Mouse (Mus musculus) intestine, embryonic 14.5 days (tissue): ENCODE measurements around the gene Abcd3. TPM values are rescaled to one million over a fixed set of nuclear protein-coding genes. Genes with fewer than 3 reads are reported as not detected.
A peak's percentile ranks its signal among the peaks of the same experiment; 100 is the strongest.

Experiments used
- ATAC-seq: fragments of 200-750 bp; cut with Nextera tagmentation; replicated peaks from 2 replicates; pipeline ENCODE4 v1.8.0; 2017; ENCODE audit warnings: low read depth, moderate number of reproducible peaks, moderate TSS enrichment, moderate library complexity; ENCODE audit not compliant: low FRiP score, low TSS enrichment
- DNase-seq: peaks from one replicate; pipeline ENCODE4 v3.0.0-alpha.2; 2018; ENCODE audit warnings: low spot score
- H3K27ac ChIP-seq: fragments of 300-500 bp; sonication (generic); 2 replicates; pipeline ENCODE4 v1.5.1; 2014; ENCODE audit warnings: low read depth, mild to moderate bottlenecking, control low read depth
- H3K27me3 ChIP-seq: fragments of 300-500 bp; sonication (generic); replicated peaks from 2 replicates; pipeline ENCODE4 v1.6.1; 2014; ENCODE audit warnings: low read length, control low read depth; ENCODE audit not compliant: control insufficient read depth, insufficient read depth
- H3K36me3 ChIP-seq: fragments of 300-500 bp; sonication (generic); 2 replicates; pipeline ENCODE4 v1.6.1; 2014; ENCODE audit warnings: low read length, control low read depth; ENCODE audit not compliant: control insufficient read depth, insufficient read depth
- H3K4me1 ChIP-seq: fragments of 300-500 bp; sonication (generic); replicated peaks from 2 replicates; pipeline ENCODE4 v1.6.1; 2014; ENCODE audit warnings: low read length, control low read depth, mixed read lengths; ENCODE audit not compliant: control insufficient read depth, insufficient read depth
- H3K4me2 ChIP-seq: fragments of 300-500 bp; sonication (generic); 2 replicates; pipeline ENCODE4 v1.6.1; 2014; ENCODE audit warnings: low read length
- H3K4me3 ChIP-seq: fragments of 300-500 bp; sonication (generic); 2 replicates; pipeline ENCODE4 v1.5.1; 2014; ENCODE audit warnings: low read depth, low read length, control low read depth, mixed read lengths
- H3K9ac ChIP-seq: fragments of 300-500 bp; sonication (generic); 2 replicates; pipeline ENCODE4 v1.6.1; 2014; ENCODE audit warnings: mild to moderate bottlenecking, low read length
- H3K9me3 ChIP-seq: fragments of 300-500 bp; sonication (generic); 2 replicates; pipeline ENCODE4 v1.6.1; 2016; ENCODE audit warnings: low read length, control low read depth; ENCODE audit not compliant: control insufficient read depth
- WGBS: fragments of 180-500 bp; shearing (Covaris S2); extraction: QIAGEN DNeasy Blood & Tissue Kit; methylation state at CpG from one replicate; pipeline ENCODE4 v1.1.7; 2014; 5-methylcytosine and 5-hydroxymethylcytosine counted together
- polyA plus RNA-seq: library from polyadenylated mRNA; unstranded; fragments of >200 nt; fragmentation: Nextera tagmentation; extraction: Ambion mirVana; gene quantifications from 2 replicates; pipeline ENCODE4 v1.2.1, GENCODE M21; 2014

Gene Abcd3
- polyA plus RNA-seq, 1 experiment from 2014 or later: 56.8 TPM

DNA sequence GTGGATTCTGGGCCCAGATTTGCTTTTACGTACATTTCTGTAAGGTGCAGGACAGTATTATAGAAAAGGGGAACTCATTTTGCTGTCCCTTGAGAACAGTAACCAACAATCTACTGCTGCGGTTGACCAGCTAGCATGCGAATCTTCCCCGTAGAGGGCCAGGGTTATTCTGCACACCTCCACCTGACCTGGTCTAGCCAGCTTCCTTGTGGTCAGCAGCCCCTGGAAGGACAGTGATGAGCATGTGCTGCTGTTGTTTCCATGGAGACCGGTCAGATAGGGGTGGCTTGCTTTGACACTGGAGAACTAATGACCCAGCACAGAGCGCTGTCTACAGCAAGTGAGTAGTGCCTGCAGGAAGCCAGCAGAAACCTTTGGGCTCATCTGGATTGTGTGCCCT lies 29.6 kb upstream of the Abcd3 start:
- Histone ChIP-seq H3K9ac (no peak overlapping the region), H3K4me2 (no peak overlapping the region), H3K9me3 (no peaks in the 10 kb centered on the region), H3K27me3 (no peaks in the 10 kb centered on the region), H3K27ac (no peak overlapping the region), H3K4me3 (no peak overlapping the region), H3K4me1 (no peaks in the 10 kb centered on the region), H3K36me3 (no peaks in the 10 kb centered on the region)
- ATAC-seq (no peak), DNase-seq (no peak)
- WGBS: 87% methylated on average over 6 of the region's 6 CpGs

DNA sequence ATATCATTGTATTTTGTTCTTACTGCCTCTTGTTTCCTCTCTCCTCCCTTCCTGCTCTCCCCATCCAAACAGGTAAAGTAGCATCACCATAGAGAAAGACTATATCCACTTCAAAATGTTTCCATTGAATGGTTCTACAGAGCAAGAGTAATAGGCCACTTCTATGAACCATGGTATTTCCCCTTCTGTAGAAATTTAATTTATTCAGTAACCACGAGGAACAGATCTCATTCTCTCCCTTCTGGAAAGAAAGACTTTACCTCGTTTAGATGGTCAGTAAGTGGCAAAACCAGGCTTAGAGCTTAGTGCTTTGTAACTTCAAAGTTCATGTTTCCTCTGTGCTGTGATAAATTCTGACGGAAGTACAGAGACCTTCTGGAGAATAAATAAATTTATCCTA lies 28.9 kb upstream of the Abcd3 start:
- no peaks in the 10 kb centered on the region for H3K27me3 ChIP-seq
- H3K9ac ChIP-seq: no peak overlapping the region
- ATAC-seq: no peak
- H3K4me3 ChIP-seq: no peak overlapping the region
- no peaks in the 10 kb centered on the region for H3K9me3 ChIP-seq
- no peak overlapping the region for H3K4me2 ChIP-seq
- 71% methylated on average over 3 of the region's 3 CpGs for WGBS
- DNase-seq: no peak
- H3K36me3 ChIP-seq: no peaks in the 10 kb centered on the region
- H3K27ac ChIP-seq: no peak overlapping the region
- no peaks in the 10 kb centered on the region for H3K4me1 ChIP-seq

DNA sequence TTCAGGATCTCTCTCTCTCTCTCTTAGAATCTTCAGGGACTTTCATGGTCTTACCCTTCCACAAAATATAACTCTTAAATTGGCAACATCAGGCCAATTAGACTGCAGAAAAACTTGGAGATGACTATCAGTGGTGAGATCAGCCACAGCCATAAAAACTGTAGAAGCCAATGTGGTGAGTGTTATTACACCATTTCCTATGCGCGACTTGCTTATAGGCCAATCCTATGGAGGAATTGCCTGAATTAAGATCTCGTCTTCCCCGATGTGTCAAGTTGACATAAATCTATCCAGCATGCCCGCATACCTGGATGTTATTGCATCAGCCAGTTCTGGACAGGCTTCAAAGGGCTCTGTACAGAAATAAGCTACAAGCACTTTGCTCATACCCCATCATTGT lies 28.2 kb upstream of the Abcd3 start:
- DNase-seq (peak; percentile 29), ATAC-seq (no peak)
- H3K27me3 ChIP-seq: no peaks in the 10 kb centered on the region
- WGBS: 85% methylated on average over 5 of the region's 5 CpGs
- H3K4me2 ChIP-seq: no peak overlapping the region
- no peaks in the 10 kb centered on the region for H3K36me3 ChIP-seq
- no peaks in the 10 kb centered on the region for H3K9me3 ChIP-seq
- no peak overlapping the region for H3K9ac ChIP-seq
- no peak overlapping the region for H3K4me3 ChIP-seq
- H3K4me1 ChIP-seq: no peaks in the 10 kb centered on the region
- no peak overlapping the region for H3K27ac ChIP-seq

DNA sequence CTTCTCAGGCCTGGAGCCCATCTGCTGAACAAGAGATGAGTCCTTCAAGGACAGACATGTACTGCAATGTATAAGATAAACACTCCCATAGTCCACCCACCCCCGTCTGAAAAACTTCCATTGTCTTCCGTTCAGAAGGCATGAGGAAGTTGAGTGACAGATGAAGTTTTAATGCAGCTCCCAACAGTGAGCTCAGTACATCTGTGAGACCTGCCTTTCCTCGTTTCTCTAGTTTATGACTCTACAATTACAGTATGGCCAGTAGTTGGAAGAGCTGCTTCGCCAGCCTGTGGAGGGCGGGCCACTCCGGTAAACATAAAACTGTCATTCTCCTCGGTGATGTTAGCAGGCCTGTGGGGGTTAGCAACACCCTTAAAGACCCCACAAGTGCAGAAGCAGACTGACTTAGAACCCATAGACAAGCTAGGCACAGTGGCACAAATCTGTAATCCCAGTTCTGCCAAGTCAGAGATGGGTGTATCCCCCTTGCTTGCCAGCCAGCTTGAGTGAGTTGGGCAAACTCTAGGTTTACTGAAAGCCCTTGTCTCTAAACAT lies 27.3 kb upstream of the Abcd3 start:
- ATAC-seq: no peak
- WGBS: 30% methylated on average over 7 of the region's 7 CpGs

DNA sequence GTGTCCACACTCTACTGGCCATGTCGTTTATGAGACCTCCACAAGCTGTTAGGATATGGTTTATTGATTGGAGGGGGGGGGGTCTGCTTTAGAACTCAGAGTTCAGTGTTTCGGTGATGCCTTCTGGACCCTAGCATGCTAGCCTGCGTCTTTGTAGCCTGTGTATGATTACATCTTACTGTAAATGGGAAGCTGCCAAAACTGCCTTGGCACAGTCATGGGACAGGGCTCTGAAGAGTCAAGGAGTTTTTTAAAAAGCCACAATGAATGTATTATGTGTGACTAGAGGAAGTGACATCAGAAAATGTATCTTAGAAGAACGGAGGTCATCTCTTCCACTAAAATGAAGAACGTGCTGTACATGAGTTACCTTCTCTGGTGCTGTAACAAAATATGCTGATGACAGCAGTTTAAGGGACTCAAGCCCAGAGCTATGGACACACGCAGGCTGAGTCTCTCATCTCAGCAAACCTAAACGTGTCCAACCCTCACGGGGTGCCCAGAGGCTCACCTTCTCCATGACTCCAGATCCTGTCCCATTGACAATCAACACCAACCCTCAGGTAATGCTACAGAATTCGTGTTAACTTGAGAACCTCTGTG lies 26.4 kb upstream of the Abcd3 start:
- no peaks in the 10 kb centered on the region for H3K9me3 ChIP-seq
- DNase-seq: peak; percentile 18
- H3K36me3 ChIP-seq: no peaks in the 10 kb centered on the region
- H3K4me1 ChIP-seq: no peaks in the 10 kb centered on the region
- ATAC-seq: no peak
- no peaks in the 10 kb centered on the region for H3K27me3 ChIP-seq
- WGBS: 70% methylated on average over 9 of the region's 9 CpGs
- no peak overlapping the region for H3K4me2 ChIP-seq
- H3K27ac ChIP-seq: no peak overlapping the region
- H3K4me3 ChIP-seq: no peak overlapping the region
- H3K9ac ChIP-seq: no peak overlapping the region

More for the DNA sequence above, 27.3 kb upstream of the Abcd3 start:
- DNase-seq: peak; percentile 51
- no peaks in the 10 kb centered on the region for H3K9me3 ChIP-seq
- no peak overlapping the region for H3K4me3 ChIP-seq
- H3K4me2 ChIP-seq: no peak overlapping the region
- no peaks in the 10 kb centered on the region for H3K4me1 ChIP-seq
- no peak overlapping the region for H3K27ac ChIP-seq
- no peaks in the 10 kb centered on the region for H3K27me3 ChIP-seq
- H3K36me3 ChIP-seq: no peaks in the 10 kb centered on the region
- no peak overlapping the region for H3K9ac ChIP-seq

DNA sequence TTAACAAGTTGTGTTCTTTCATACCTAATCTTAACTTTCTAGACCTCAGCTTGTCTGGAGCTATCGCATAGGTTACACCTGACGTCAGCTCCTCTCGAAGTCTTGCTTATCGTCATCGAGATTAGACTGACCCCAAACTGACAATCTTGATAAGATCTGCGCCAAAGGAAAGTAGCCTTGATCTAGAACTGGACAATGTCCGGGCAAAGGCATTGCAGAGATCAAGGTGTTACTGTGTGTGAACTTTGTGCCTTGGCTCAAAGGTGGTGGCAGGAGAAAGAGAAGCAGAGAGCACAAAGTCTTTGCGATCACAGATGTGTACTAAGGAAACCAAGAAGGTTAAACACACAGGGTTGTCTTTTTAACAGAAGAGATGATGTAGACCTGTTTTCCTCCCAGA lies 25.2 kb upstream of the Abcd3 start:
- no peak for ATAC-seq
- H3K27me3 ChIP-seq: no peaks in the 10 kb centered on the region
- H3K36me3 ChIP-seq: no peaks in the 10 kb centered on the region
- H3K4me3 ChIP-seq: no peak overlapping the region
- DNase-seq: no peak
- WGBS: 88% methylated on average over 8 of the region's 8 CpGs
- no peak overlapping the region for H3K9ac ChIP-seq
- no peaks in the 10 kb centered on the region for H3K9me3 ChIP-seq
- H3K4me1 ChIP-seq: no peaks in the 10 kb centered on the region
- no peak overlapping the region for H3K4me2 ChIP-seq
- no peak overlapping the region for H3K27ac ChIP-seq

DNA sequence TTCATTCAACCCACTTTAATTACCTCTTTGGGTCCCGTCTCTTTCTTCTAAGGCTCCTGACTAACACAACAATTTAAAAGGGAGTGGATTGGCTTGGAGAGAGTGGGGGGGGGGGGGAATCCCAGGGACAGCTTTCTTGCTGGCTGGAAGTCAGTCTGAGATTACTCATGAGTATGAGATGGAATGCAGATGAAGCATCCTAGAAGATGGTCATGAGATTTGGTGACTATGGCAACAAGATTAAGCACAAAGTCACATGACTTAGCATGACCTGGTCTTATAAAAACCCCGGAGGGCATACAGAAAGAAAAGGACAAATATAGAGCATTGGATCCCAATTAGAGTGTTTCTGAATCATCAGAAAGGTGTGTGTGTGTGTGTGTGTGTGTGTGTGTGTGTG lies 19.6 kb upstream of the Abcd3 start:
- 84% methylated on average over 2 of the region's 2 CpGs for WGBS
- Histone ChIP-seq H3K4me2 (no peak overlapping the region), H3K27me3 (no peaks in the 10 kb centered on the region), H3K27ac (no peak overlapping the region), H3K4me3 (no peak overlapping the region), H3K9me3 (no peaks in the 10 kb centered on the region), H3K9ac (no peak overlapping the region), H3K4me1 (no peaks in the 10 kb centered on the region), H3K36me3 (no peaks in the 10 kb centered on the region)
- ATAC-seq: no peak
- peak; percentile 18 for DNase-seq

DNA sequence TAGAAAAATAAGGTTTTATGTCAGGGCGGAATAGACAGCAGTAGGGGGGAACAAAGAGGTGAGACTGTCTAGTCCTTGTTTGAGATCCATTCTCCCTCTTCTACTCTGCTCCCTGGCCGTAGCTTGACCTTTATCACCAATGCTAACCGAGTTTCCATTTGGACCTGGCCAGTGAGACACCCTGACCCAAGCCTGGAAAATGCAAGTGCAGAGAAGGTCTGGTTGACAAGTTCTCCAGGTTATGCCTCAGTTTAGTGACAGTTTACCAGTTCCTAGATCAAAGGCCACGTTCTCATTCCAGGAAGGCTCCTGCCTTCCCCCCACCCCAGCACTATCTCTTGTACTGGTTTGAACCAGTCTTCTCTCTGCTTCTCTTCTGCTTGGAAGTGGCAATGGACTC lies 19.1 kb upstream of the Abcd3 start:
- H3K27me3 ChIP-seq: no peaks in the 10 kb centered on the region
- no peak overlapping the region for H3K4me3 ChIP-seq
- no peaks in the 10 kb centered on the region for H3K36me3 ChIP-seq
- H3K4me1 ChIP-seq: no peaks in the 10 kb centered on the region
- DNase-seq: peak; percentile 20
- H3K9me3 ChIP-seq: no peaks in the 10 kb centered on the region
- no peak overlapping the region for H3K4me2 ChIP-seq
- no peak for ATAC-seq
- no peak overlapping the region for H3K9ac ChIP-seq
- no peak overlapping the region for H3K27ac ChIP-seq
- 60% methylated on average over 4 of the region's 4 CpGs for WGBS

DNA sequence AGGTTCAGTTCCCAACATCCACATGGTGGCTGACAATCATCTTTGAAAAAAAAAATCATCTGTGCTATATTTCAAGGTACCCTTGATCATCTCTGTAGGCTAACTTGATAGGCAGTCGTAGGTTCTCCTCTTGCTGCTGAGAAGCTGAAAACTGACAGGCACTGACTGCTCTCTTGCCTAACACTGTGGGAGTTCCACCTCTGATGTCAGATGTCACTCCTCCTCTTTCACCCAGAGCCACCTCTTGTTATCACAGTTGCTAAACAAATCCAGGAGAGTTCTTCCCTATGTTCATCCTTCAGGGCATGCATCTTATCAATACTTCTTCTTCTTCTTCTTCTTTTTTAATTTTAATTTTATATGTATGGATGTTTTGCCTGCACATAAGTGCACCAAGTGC lies 10.0 kb upstream of the Abcd3 start:
- H3K9ac ChIP-seq: no peak overlapping the region
- no peak for ATAC-seq
- 87% methylated on average over 1 of the region's 1 CpGs for WGBS
- no peaks in the 10 kb centered on the region for H3K36me3 ChIP-seq
- no peak overlapping the region for H3K27ac ChIP-seq
- H3K9me3 ChIP-seq: no peaks in the 10 kb centered on the region
- H3K4me2 ChIP-seq: no peak overlapping the region
- no peak for DNase-seq
- H3K4me3 ChIP-seq: no peak overlapping the region
- no peaks in the 10 kb centered on the region for H3K27me3 ChIP-seq
- H3K4me1 ChIP-seq: 0 out of 2 replicates have a peak, but pooled peaks cover 4% of the 10 kb centered on the region
